ENCODE assay signal across 12 mouse cellular contexts in genomic region chr9:91377873-91378150, GRCm38 (mm10). TPM values are rescaled to one million over a fixed set of nuclear protein-coding genes. Genes with fewer than 3 reads are reported as not detected.
A peak's percentile ranks its signal among the peaks of the same experiment; 100 is the strongest.
DNase-seq lines count a peak whose midpoint lies in the region; ATAC-seq and TF ChIP-seq lines count a peak whose summit lies in the region.
"Had no signal": no experiment of that assay in that cellular context is flagged by ENCODE, and none has a peak within 500 bp of the region (broad histone marks: within the 10 kb centered on the region; RNA-seq: fewer than 3 reads in every experiment).

No protein-coding gene starts in this region.

- H3K9me3 ChIP-seq in intestine, embryonic 14.5 days (ENCODE audit: control insufficient read depth, low read length): no peaks in the 10 kb centered on the region
- H3K9me3 ChIP-seq in intestine, embryonic 16.5 days (ENCODE audit: control insufficient read depth, low read length): no peaks in the 10 kb centered on the region
- H3K9me3 ChIP-seq in forebrain, embryonic 11.5 days (ENCODE audit: control insufficient read depth, low read length): no peaks in the 10 kb centered on the region
- H3K9me3 ChIP-seq in midbrain, embryonic 10.5 days (replicated peaks): no peaks in the 10 kb centered on the region
- H3K9me3 ChIP-seq: embryonic facial prominence, embryonic 15.5 days; intestine, embryonic 15.5 days; lung, embryonic 15.5 days had no signal

- H3K4me2 ChIP-seq in intestine, embryonic 14.5 days (ENCODE audit: low read length): no peak overlapping the region
- H3K4me2 ChIP-seq in intestine, embryonic 16.5 days (ENCODE audit: low read depth, low read length): no peak overlapping the region
- peak overlapping the region; percentile 79 for H3K4me2 ChIP-seq in forebrain, embryonic 11.5 days (ENCODE audit: low read depth, low read length, severe bottlenecking)
- H3K4me2 ChIP-seq: intestine, embryonic 15.5 days; lung, embryonic 15.5 days had no signal

- H3K4me1 ChIP-seq in intestine, embryonic 14.5 days (replicated peaks; ENCODE audit: control insufficient read depth, insufficient read depth, low read length): peaks cover 4% of the 10 kb centered on the region; the same call in 1 of the 2 replicates
- peaks cover 5% of the 10 kb centered on the region; the same call in 1 of the 2 replicates for H3K4me1 ChIP-seq in intestine, embryonic 16.5 days (ENCODE audit: control insufficient read depth, insufficient read depth, low read length)
- peaks cover 17% of the 10 kb centered on the region; the same call in 1 of the 2 replicates for H3K4me1 ChIP-seq in forebrain, embryonic 11.5 days (replicated peaks; ENCODE audit: control insufficient read depth, insufficient read depth, low read length)
- H3K4me1 ChIP-seq in midbrain, embryonic 10.5 days: peaks cover 71% of the 10 kb centered on the region

- no peak for ATAC-seq in intestine, embryonic 14.5 days (replicated peaks; ENCODE audit: low FRiP score, low TSS enrichment, low read depth)
- no peak for ATAC-seq in intestine, embryonic 16.5 days
- ATAC-seq in forebrain, embryonic 11.5 days (replicated peaks; ENCODE audit: low FRiP score): peak; percentile 74
- ATAC-seq: intestine, embryonic 15.5 days had no signal

- no peaks in the 10 kb centered on the region for H3K36me3 ChIP-seq in intestine, embryonic 14.5 days (ENCODE audit: control insufficient read depth, insufficient read depth, low read length)
- H3K36me3 ChIP-seq in intestine, embryonic 16.5 days (ENCODE audit: control insufficient read depth, insufficient read depth, low read length): no peaks in the 10 kb centered on the region
- no peaks in the 10 kb centered on the region for H3K36me3 ChIP-seq in forebrain, embryonic 11.5 days (ENCODE audit: control insufficient read depth, insufficient read depth, low read length)
- no peaks in the 10 kb centered on the region for H3K36me3 ChIP-seq in midbrain, embryonic 10.5 days
- H3K36me3 ChIP-seq: embryonic facial prominence, embryonic 15.5 days; intestine, embryonic 15.5 days; lung, embryonic 15.5 days had no signal

- no peak overlapping the region for H3K9ac ChIP-seq in intestine, embryonic 14.5 days (ENCODE audit: low read length)
- no peak overlapping the region for H3K9ac ChIP-seq in intestine, embryonic 16.5 days (ENCODE audit: low read depth, low read length)
- peak overlapping the region; percentile 90 for H3K9ac ChIP-seq in forebrain, embryonic 11.5 days (ENCODE audit: low read length)
- H3K9ac ChIP-seq: embryonic facial prominence, embryonic 15.5 days; intestine, embryonic 15.5 days; lung, embryonic 15.5 days had no signal

- H3K27ac ChIP-seq in intestine, embryonic 14.5 days (ENCODE audit: low read depth): no peak overlapping the region
- H3K27ac ChIP-seq in intestine, embryonic 16.5 days (ENCODE audit: low read length): no peak overlapping the region
- peak overlapping the region; percentile 84 for H3K27ac ChIP-seq in forebrain, embryonic 11.5 days (ENCODE audit: low read depth, low read length)
- H3K27ac ChIP-seq in midbrain, embryonic 10.5 days (replicated peaks): peak overlapping the region; percentile 98
- no peak overlapping the region for H3K27ac ChIP-seq in layer of hippocampus, adult 2 months
- H3K27ac ChIP-seq: embryonic facial prominence, embryonic 15.5 days; intestine, embryonic 15.5 days; lung, embryonic 15.5 days had no signal

- no peak for TF ChIP-seq CTCF in layer of hippocampus, adult 2 months (conservative IDR thresholded peaks at IDR 0.05)

- 3% methylated on average over 16 of the region's 16 CpGs for WGBS in intestine, embryonic 14.5 days
- WGBS in intestine, embryonic 16.5 days: 1% methylated on average over 16 of the region's 16 CpGs
- WGBS in forebrain, embryonic 11.5 days: under 1% methylated on average over 16 of the region's 16 CpGs
- WGBS in midbrain, embryonic 10.5 days: 1% methylated on average over 16 of the region's 16 CpGs

- no peak overlapping the region for H3K4me3 ChIP-seq in intestine, embryonic 14.5 days (ENCODE audit: low read depth, low read length)
- no peak overlapping the region for H3K4me3 ChIP-seq in intestine, embryonic 16.5 days (ENCODE audit: low read length)
- H3K4me3 ChIP-seq in forebrain, embryonic 11.5 days (ENCODE audit: low read depth, low read length): peak overlapping the region; percentile 51
- H3K4me3 ChIP-seq in midbrain, embryonic 10.5 days: peak overlapping the region; percentile 75
- no peak overlapping the region for H3K4me3 ChIP-seq in layer of hippocampus, adult 2 months
- H3K4me3 ChIP-seq: intestine, embryonic 15.5 days; lung, embryonic 15.5 days had no signal

- DNase-seq in intestine, embryonic 14.5 days (ENCODE audit: low spot score): peak; percentile 43
- peak; percentile 85 for DNase-seq in forebrain, embryonic 11.5 days (ENCODE audit: low spot score)
- DNase-seq in midbrain, embryonic 10.5 days (ENCODE audit: low spot score): peak; percentile 79
- peak; percentile 84 for DNase-seq in retina, postnatal 1 day
- no peak for DNase-seq in urinary bladder, postnatal 4 days (ENCODE audit: low spot score in 2 of 2)
- no peak for DNase-seq in layer of hippocampus, adult 2 months (ENCODE audit: low spot score in 2 of 2)
- DNase-seq in layer of hippocampus, adult 9-11 months: no peak
- DNase-seq: adrenal gland, postnatal 10 days had no signal

- H3K27me3 ChIP-seq in intestine, embryonic 14.5 days (replicated peaks; ENCODE audit: control insufficient read depth, insufficient read depth, low read length): peaks cover 100% of the 10 kb centered on the region
- peaks cover 84% of the 10 kb centered on the region for H3K27me3 ChIP-seq in intestine, embryonic 16.5 days (replicated peaks; ENCODE audit: control insufficient read depth, insufficient read depth, low read length)
- peaks cover 54% of the 10 kb centered on the region for H3K27me3 ChIP-seq in forebrain, embryonic 11.5 days (ENCODE audit: control insufficient read depth, insufficient read depth, low read length)
- H3K27me3 ChIP-seq in midbrain, embryonic 10.5 days (ENCODE audit: low read depth, poor library complexity, severe bottlenecking): peaks cover 100% of the 10 kb centered on the region

RNA-seq across cellular contexts. Expression of gene Zic1, which starts 12.2 kb away (rescaled TPM):
- not detected in 2 replicates for polyA plus RNA-seq in intestine, embryonic 14.5 days (2014; fragmentation: Nextera tagmentation; extraction: Ambion mirVana)
- polyA plus RNA-seq in intestine, embryonic 16.5 days (2015; fragmentation: Nextera tagmentation; extraction: Ambion mirVana): not detected in 2 replicates
- 14.7 and 15.7 TPM in 2 replicates for polyA plus RNA-seq in forebrain, embryonic 11.5 days (2014; fragmentation: Nextera tagmentation; extraction: Ambion mirVana)
- polyA plus RNA-seq in midbrain, embryonic 10.5 days (2016; fragmentation: Nextera tagmentation; extraction: Ambion mirVana): 6.5 and 6.6 TPM in 2 replicates
- total RNA-seq in layer of hippocampus, adult 2 months (2021): 10 to 100 TPM; 12.1 to 18.4 TPM
- polyA plus RNA-seq: intestine, embryonic 15.5 days had no signal

RNA-seq across cellular contexts. Expression of gene Zic4, which starts 15.6 kb away (rescaled TPM):
- not detected in 2 replicates for polyA plus RNA-seq in intestine, embryonic 14.5 days (2014; fragmentation: Nextera tagmentation; extraction: Ambion mirVana)
- not detected in 2 replicates for polyA plus RNA-seq in intestine, embryonic 16.5 days (2015; fragmentation: Nextera tagmentation; extraction: Ambion mirVana)
- polyA plus RNA-seq in forebrain, embryonic 11.5 days (2014; fragmentation: Nextera tagmentation; extraction: Ambion mirVana): 58.8 and 59.5 TPM in 2 replicates
- polyA plus RNA-seq in midbrain, embryonic 10.5 days (2016; fragmentation: Nextera tagmentation; extraction: Ambion mirVana): 25.1 and 33.5 TPM in 2 replicates
- 1 to 10 TPM; 2.8 to 3.3 TPM for total RNA-seq in layer of hippocampus, adult 2 months (2021)
- total RNA-seq: adrenal gland, postnatal 10 days had no signal
- polyA plus RNA-seq: intestine, embryonic 15.5 days; lung, embryonic 15.5 days had no signal

Comparison
In these comparisons a context has a peak if more than half of its experiments do, and no peak if none do; other contexts are left out.
1. DNase-seq: peak in intestine, embryonic 14.5 days (single experiment), forebrain, embryonic 11.5 days (single experiment), midbrain, embryonic 10.5 days (single experiment) and retina, postnatal 1 day (single experiment); none in urinary bladder, postnatal 4 days (0 of 2), layer of hippocampus, adult 2 months (0 of 2) and layer of hippocampus, adult 9-11 months (single experiment).
2. H3K27ac ChIP-seq: peak in forebrain, embryonic 11.5 days (single experiment) and midbrain, embryonic 10.5 days (single experiment); none in intestine, embryonic 14.5 days (single experiment), intestine, embryonic 16.5 days (single experiment) and layer of hippocampus, adult 2 months (single experiment).
3. H3K4me3 ChIP-seq: peak in forebrain, embryonic 11.5 days (single experiment) and midbrain, embryonic 10.5 days (single experiment); none in intestine, embryonic 14.5 days (single experiment), intestine, embryonic 16.5 days (single experiment) and layer of hippocampus, adult 2 months (single experiment).
4. RNA of gene Zic4, which starts 15.6 kb away (polyA plus RNA-seq): 58.8 to 59.5 TPM in forebrain, embryonic 11.5 days and 25.1 to 33.5 TPM in midbrain, embryonic 10.5 days; not detected in intestine, embryonic 14.5 days and not detected in intestine, embryonic 16.5 days; every median in the first group is over 10 times any median in the second.